Mouse (Mus musculus) CD4-positive, CD25-positive, alpha-beta regulatory T cell, adult 2 months (primary cell): ENCODE measurements around the gene Trak2.
"Not testable (repeated sequence)": the region's sequence is repeated elsewhere in the genome, so short reads cannot be mapped to it uniquely, and the experiment has no call there.

Source experiments
- DNase-seq: peaks from one replicate; pipeline ENCODE4 v3.0.0-alpha.2; 2012; ENCODE audit warnings: low read depth, low spot score

Gene Trak2

DNA sequence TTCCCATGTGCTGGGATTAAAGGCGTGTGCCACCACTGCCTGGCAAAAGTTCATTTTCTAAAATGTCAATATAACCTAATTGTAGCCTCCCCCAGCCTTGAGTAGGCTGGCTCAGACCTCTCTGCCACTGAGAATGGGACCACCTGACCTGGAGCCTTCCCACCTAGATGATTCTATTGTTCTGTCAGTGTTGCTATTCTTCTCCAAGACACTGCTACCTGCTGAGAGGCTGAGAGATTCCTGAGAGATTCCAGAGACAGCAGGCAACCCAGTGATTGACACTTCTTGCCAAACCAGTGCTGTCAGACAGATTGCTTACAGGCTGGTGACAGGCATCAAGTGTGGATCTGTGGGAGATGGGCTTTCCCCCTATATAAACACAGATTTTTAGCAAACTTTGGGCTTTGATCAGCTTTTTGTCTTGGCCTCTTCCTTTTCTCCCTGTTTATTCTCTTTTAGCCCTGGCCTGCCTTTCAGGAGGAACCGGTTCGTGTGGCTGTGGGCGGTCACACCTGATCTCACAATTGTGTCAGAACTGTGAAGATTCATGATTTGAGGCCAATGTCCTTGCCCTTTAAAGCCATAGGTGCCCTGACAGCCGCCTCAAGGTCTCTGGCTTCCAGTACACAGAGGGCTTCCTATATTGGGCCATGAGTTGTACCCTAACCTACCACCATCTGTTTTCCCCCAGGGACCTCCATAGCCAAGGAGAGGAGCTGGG lies 83.2 kb downstream of the Trak2 start:
- no peak for DNase-seq

DNA sequence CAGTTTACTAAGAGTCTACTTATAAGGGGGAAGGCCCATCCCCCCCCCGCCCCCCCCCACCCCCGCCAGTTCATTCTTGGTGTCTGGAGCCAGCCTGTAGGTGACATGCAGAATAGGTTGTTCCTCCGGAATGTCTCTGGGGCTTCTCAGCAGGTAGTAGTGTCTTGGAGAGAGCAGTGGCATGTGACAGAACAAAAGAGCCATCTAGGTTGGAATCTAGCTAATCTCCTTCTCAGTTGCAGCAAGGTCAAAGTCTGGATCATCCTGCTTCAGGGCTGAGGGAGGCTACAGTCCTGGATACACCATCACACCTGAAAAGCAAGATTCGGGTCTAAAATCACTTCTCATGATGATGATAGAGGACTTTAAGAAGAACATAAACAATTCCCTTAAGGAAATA lies 87.6 kb downstream of the Trak2 start:
- no peak for DNase-seq

DNA sequence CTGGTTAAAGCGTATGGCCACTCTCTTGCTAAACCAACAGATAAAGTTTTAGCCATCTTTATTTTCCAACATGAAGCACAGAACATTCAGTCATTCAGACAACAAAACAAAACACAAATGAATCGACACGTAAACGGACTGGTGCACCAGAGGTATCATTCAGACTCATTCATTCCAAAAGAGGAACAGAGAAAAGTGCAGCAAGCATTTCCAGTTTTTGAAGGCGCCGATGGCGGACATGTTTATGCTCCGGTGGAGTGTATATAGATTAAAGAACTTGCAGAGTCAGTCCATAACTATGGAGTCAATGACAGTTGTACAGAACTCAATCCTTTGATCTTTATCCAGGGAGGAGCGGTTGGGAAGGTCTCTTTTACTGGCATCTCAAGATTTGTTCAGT lies 90.0 kb downstream of the Trak2 start:
- DNase-seq: not testable (repeated sequence)

DNA sequence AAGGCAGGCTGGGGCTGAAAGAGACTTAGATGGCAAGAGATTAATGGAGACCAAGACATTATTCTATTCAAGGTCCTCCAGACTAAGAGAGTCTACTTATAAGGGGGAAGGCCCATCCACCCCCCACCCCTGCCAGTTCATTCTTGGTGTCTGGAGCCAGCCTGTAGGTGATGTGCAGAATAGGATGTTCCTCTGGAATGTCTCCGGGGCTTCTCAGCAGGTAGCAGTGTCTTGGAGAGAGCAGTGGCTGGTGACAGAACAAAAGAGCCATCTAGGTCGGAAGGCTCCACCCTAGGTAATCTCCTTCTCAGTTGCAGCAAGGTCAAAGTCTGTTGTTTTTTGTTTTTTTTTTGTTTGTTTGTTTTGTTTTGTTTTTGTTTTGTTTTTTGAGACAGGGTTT lies 93.9 kb downstream of the Trak2 start:
- DNase-seq: not testable (repeated sequence)

DNA sequence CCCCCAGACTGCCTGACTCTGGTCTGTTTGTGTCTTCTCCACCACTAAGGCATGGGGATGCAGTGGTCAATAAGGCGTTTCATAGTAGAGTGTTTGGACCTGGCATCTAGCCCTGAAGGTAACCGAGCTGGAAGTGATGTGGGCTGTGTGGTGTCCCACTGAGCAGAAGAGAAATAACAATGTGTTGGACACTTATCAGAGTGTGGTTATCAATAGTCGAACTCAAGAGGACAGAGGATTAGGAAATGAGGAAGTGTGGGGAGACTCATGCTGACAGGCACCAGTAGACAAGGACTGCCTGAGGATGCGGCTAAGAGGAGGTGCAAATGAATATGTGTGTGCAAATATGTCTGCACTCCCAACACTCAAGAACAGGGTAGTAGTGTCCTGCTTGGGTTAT lies 96.7 kb downstream of the Trak2 start:
- DNase-seq: not testable (repeated sequence)

DNA sequence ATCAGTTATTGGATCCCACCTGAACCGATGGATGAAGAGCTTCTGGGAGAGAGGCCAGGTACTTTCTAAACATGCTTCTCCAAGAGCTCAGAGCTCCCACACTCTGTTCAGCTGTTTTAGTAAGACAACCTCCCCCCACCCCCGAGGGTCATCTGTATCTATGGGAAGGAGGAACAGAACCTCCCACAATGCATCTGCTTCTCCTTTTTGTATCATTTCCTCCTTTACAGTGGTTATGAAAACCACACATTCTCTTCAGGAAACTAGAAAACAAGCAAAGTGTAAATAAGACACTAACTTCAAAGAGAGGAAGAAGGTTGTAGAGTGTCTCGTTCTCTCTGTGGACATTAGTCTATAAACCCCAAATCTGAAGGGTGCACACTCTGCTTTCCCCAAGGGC lies 112.6 kb downstream of the Trak2 start:
- DNase-seq: not testable (repeated sequence)

DNA sequence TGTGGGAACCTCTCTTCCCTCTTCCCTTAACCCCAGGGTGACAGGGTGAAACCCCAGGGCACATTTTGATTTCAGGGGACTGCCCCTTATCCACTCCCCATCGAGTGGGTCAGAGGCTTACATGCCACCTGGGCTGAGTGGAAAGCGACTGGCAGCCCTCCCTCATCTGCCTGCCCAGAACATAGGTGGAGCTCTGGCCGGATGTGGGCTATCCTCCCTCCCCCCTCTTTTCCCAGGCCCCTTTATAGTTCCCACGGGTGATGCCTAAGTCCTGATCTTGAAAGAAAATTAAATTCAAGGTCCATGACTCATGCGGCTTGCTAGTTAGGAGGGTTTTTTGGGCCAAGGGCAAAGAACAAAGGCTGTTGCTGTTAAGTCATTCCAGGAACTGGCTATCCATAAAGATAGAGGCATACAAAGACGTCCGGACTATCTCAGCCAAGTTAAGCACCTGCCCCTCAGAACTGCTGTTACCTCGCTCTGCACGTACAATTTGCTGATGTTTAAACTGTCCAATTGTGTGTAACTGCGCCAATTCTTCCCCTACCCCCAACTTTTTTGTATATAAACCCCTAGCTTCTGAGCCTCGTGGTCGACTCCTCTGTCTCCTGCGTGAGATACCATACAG lies 113.4 kb downstream of the Trak2 start:
- DNase-seq: peak; percentile 60

DNA sequence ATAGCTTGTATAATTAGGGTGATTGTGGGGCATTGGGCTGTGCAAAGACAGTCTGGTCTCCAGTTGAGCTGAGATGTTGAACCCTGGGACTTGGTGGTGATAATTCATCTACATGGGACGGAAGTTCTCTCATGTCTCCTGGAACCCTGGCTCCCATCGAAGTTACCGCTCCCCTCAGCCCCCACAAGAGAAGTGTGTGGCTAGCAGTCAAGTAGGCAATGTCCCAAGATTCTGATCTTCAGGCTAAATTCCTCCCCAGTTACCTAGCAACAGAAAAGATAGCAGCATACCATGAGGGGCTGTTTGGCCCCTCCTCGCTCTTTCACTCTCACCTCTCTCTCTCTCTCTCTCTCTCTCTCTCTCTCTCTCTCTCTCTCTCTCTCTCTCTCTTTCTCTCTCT lies 114.1 kb downstream of the Trak2 start:
- DNase-seq: not testable (repeated sequence)

DNA sequence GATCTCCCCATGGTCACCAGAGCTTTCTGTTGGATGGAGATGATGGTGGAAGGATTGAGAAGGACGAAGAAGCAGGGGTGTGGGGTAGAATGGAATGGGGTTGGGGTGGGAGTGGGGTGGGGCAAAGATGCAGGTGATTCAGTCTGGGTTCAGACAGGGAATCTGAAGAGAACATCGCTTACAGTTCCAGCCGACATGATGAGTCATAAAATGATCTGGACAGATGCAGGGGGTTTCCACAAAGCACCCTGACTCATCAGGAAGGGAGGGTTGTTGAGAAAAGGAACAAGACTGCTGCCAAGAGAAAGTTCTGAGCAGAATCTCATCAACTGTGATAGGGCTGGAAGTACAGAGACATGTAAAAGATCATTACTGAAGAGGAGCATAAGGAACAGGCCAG lies 116.4 kb downstream of the Trak2 start:
- not testable (repeated sequence) for DNase-seq
